Mouse (Mus musculus) liver, embryonic 15.5 days (tissue): ENCODE data around the gene Oser1. TPM values are rescaled to one million over a fixed set of nuclear protein-coding genes. Genes with fewer than 3 reads are reported as not detected.

Source experiments
- ATAC-seq: fragments of 200-750 bp; cut with Nextera tagmentation; 2 replicates; pipeline ENCODE4 v1.8.0; 2017; ENCODE audit warnings: moderate number of reproducible peaks, mild to moderate bottlenecking, moderate library complexity; ENCODE audit not compliant: insufficient read depth
- H3K27ac ChIP-seq: fragments of 300-500 bp; sonication (generic); replicated peaks from 2 replicates; pipeline ENCODE4 v1.5.1; 2015; ENCODE audit warnings: mild to moderate bottlenecking, inconsistent platforms
- H3K27me3 ChIP-seq: fragments of 300-500 bp; sonication (generic); 2 replicates; pipeline ENCODE4 v1.6.1; 2015; ENCODE audit warnings: mild to moderate bottlenecking, inconsistent platforms
- H3K36me3 ChIP-seq: fragments of 300-500 bp; sonication (generic); replicated peaks from 2 replicates; pipeline ENCODE4 v1.6.1; 2015; ENCODE audit warnings: moderate library complexity, mild to moderate bottlenecking, inconsistent platforms
- H3K4me1 ChIP-seq: fragments of 300-500 bp; sonication (generic); replicated peaks from 2 replicates; pipeline ENCODE4 v1.6.1; 2015; ENCODE audit warnings: inconsistent platforms
- H3K4me2 ChIP-seq: fragments of 300-500 bp; sonication (generic); 2 replicates; pipeline ENCODE4 v1.6.1; 2015; ENCODE audit warnings: moderate library complexity, mild to moderate bottlenecking, inconsistent platforms
- H3K4me3 ChIP-seq: fragments of 300-500 bp; sonication (generic); replicated peaks from 2 replicates; pipeline ENCODE4 v1.5.1; 2015; ENCODE audit warnings: mild to moderate bottlenecking, inconsistent platforms
- H3K9ac ChIP-seq: fragments of 300-500 bp; sonication (generic); 2 replicates; pipeline ENCODE4 v1.6.1; 2015; ENCODE audit warnings: moderate library complexity, mild to moderate bottlenecking, inconsistent platforms
- H3K9me3 ChIP-seq: fragments of 300-500 bp; sonication (generic); replicated peaks from 2 replicates; pipeline ENCODE4 v1.6.1; 2016; ENCODE audit warnings: inconsistent platforms
- WGBS: fragments of 180-500 bp; shearing (Covaris S2); methylation state at CpG from one replicate; pipeline ENCODE4 v1.1.7; 2015; ENCODE audit warnings: mixed read lengths; ENCODE audit not compliant: insufficient replicate concordance; 5-methylcytosine and 5-hydroxymethylcytosine counted together
- polyA plus RNA-seq: library from polyadenylated mRNA; unstranded; fragments of >200 nt; fragmentation: Nextera tagmentation; extraction: Ambion mirVana; gene quantifications from 2 replicates; pipeline ENCODE4 v1.2.1, GENCODE M21; 2015

Oser1 gene
- polyA plus RNA-seq, result 36.7 and 37.1 TPM in 2 replicates

DNA sequence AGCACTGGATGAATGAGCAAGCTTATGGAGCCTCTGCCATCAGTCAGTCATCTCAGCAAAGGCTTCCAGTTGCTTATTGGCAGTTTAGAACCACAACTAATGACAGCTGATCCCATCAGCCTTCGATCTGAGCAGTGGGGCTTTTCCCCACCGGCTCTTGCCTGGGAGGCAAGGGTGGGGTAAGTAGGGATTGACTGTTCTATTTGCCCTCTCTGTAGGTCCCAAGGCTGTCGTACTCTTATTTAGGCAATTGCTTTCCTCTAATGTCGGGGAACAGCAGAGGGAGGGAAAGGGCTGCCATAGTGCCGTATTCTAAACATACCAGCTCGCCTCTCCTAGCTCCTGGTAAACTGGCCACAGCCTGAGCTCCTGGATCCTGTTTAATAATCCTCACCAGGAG, at the start of gene Oser1:
Gene Oser1, minus strand, starts transcription at position 101 of the 400 bp plus-strand sequence.
- WGBS, result 59% methylated on average over 6 of the region's 6 CpGs
- H3K4me3 ChIP-seq, result no peak within 1 kb of the TSS
- H3K9ac ChIP-seq, result no peak within 1 kb of the TSS
- H3K36me3 ChIP-seq, result no peaks in the 10 kb centered on the region
- peaks cover 11% of the 10 kb centered on the region for H3K4me1 ChIP-seq
- no peak within 1 kb of the TSS for H3K4me2 ChIP-seq
- no peaks in the 10 kb centered on the region for H3K9me3 ChIP-seq
- no peak within 1 kb of the TSS for H3K27ac ChIP-seq
- ATAC-seq, result no peak
- no peaks in the 10 kb centered on the region for H3K27me3 ChIP-seq

DNA sequence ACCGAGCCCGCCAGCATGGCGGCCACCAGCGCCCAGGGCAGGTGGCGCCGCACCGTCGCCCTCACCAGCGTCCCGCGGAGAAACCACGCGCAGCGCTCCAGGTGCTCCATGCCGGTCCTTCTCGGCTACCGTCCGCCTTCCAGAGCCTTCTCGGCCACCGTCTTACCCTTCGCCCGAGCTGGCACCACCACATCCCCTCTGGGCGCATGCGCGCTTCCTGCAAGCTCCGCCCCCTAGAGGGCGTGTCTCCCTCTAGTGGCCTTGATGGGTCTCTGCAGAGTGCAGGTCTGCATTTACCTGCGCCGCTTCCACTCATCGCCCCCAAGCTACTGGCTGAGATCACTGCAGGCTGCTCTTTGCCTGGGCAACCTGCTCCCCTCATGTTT, 48.0 kb upstream of the Oser1 start, which contains the start of gene Fitm2:
Gene Fitm2, minus strand, starts transcription at position 164 of the 386 bp plus-strand sequence.
- Histone ChIP-seq H3K27ac (peak within 1 kb of the TSS; percentile 78), H3K4me3 (peak within 1 kb of the TSS; percentile 89), H3K9me3 (no peaks in the 10 kb centered on the region), H3K36me3 (peaks cover 23% of the 10 kb centered on the region), H3K4me2 (peak within 1 kb of the TSS; percentile 94), H3K9ac (peak within 1 kb of the TSS; percentile 68), H3K4me1 (peaks cover 18% of the 10 kb centered on the region), H3K27me3 (no peaks in the 10 kb centered on the region)
- WGBS, result under 1% methylated on average over 28 of the region's 30 CpGs
- peak; percentile 96 for ATAC-seq

DNA sequence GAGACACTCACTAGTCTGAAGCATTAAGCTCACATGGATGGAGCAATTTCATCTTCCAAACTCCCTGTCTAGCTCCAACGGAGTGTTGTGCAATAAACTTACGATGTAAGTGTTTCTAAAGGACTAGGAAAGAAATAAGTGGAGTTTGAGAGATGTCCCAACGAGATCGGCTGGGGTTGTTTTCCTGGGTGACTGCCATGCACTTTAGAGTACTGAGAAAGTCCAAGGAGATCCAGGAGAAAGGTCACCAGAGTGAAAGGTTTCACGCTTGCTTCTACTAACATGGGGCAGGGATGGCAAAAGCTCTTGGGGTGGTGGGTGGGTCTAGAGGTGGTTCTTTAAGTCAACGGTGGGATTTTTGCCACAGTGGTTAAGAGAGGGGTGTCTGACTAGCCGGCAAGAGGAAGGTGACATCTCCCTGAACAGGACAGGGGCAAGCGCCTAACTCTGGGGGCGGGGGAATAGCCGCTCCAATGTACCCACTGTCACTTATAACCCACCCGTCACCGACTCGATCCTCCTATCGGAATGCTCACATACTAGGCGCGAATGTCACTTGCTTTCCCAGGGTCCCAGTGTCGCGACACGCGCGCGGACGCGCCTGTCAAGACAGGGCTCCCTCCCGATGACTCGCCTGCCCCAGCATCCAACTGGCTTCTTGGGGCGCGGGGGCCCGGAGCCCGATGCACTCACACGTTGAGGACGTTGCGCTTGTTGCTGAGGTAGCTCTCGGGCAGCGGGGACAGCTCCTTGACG, 47.4 kb upstream of the Oser1 start:
- Histone ChIP-seq H3K4me1 (peaks cover 18% of the 10 kb centered on the region), H3K4me3 (peak overlapping the region; percentile 89), H3K4me2 (peak overlapping the region; percentile 94), H3K27ac (peak overlapping the region; percentile 78), H3K27me3 (no peaks in the 10 kb centered on the region), H3K9me3 (no peaks in the 10 kb centered on the region), H3K9ac (peak overlapping the region; percentile 68), H3K36me3 (peaks cover 24% of the 10 kb centered on the region)
- 3% methylated on average over 36 of the region's 36 CpGs for WGBS
- peak; percentile 83 for ATAC-seq

DNA sequence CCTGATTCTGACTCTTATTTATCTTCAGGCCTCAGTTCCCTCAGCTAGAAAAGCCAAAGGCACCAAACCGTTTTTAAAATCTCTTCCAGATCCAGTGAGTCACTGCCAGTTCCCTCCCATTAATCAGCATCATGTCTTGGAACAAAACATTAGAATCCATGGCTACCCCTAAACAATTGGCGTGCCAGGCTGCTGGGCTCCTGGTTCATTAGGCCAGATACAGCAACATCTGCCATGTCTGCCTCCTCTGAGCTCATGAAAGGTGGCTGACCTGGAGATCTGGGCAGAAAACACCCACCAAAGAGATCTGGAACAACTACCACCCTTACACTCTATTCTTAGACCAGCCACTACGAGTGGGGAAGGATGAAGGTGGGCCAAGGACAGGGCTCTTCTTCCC, 46.6 kb upstream of the Oser1 start:
- H3K27me3 ChIP-seq, result no peaks in the 10 kb centered on the region
- peak overlapping the region; percentile 68 for H3K9ac ChIP-seq
- WGBS, result 65% methylated on average over 3 of the region's 3 CpGs
- no peak for ATAC-seq
- H3K4me2 ChIP-seq, result peak overlapping the region; percentile 94
- H3K4me3 ChIP-seq, result peak overlapping the region; percentile 89
- 0 out of 2 replicates have a peak overlapping the region, but pooled peaks have one; percentile 34 for H3K27ac ChIP-seq
- H3K9me3 ChIP-seq, result no peaks in the 10 kb centered on the region
- H3K4me1 ChIP-seq, result peaks cover 18% of the 10 kb centered on the region
- H3K36me3 ChIP-seq, result peaks cover 28% of the 10 kb centered on the region

DNA sequence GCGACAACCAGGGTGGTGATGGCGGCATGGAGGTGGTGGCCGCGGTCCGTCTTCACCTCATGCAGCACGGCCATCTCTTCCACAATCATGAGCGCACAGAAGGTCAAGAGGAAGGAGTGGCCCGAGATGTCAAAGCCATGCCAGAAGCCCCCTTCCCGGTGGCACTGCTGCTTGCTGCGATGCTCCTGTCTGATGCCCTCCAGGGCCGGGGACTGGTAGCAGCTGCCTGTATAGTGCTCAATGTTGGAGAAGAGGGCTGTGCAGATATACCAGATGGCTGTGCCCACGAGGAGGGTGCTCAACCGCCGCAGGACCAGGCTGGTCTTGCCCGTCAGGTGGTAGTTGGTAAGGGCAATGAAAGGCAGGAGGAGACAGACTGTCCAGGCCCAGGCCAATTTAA, 45.2 kb upstream of the Oser1 start:
- H3K27me3 ChIP-seq, result no peaks in the 10 kb centered on the region
- peaks cover 18% of the 10 kb centered on the region for H3K4me1 ChIP-seq
- no peak overlapping the region for H3K4me2 ChIP-seq
- no peaks in the 10 kb centered on the region for H3K9me3 ChIP-seq
- H3K27ac ChIP-seq, result no peak overlapping the region
- peaks cover 28% of the 10 kb centered on the region for H3K36me3 ChIP-seq
- ATAC-seq, result no peak
- no peak overlapping the region for H3K9ac ChIP-seq
- WGBS, result 88% methylated on average over 15 of the region's 15 CpGs
- H3K4me3 ChIP-seq, result no peak overlapping the region

DNA sequence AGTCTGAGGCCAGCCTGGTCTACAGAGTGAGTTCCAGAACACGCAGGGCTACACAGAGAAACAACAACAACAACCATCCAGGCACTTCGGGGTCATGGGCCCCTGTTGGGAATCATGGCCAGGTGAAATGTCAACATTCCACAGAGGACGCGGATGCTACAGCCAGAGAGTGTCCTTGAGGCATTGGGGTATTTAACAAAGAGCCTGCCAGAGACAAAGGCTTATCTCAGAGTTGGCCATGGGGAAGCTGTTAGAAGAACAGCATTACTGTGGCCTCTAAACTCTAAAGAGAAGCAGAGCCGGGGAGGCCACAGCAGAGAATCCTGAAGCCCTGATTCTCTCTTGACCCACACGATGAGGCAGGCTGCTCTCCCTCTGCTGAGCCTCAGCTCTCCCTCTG, 44.4 kb upstream of the Oser1 start:
- H3K4me2 ChIP-seq, result no peak overlapping the region
- no peaks in the 10 kb centered on the region for H3K27me3 ChIP-seq
- no peaks in the 10 kb centered on the region for H3K9me3 ChIP-seq
- H3K36me3 ChIP-seq, result peaks cover 28% of the 10 kb centered on the region
- H3K4me1 ChIP-seq, result peaks cover 18% of the 10 kb centered on the region
- H3K4me3 ChIP-seq, result no peak overlapping the region
- WGBS, result 72% methylated on average over 6 of the region's 6 CpGs
- H3K9ac ChIP-seq, result no peak overlapping the region
- no peak overlapping the region for H3K27ac ChIP-seq
- no peak for ATAC-seq

DNA sequence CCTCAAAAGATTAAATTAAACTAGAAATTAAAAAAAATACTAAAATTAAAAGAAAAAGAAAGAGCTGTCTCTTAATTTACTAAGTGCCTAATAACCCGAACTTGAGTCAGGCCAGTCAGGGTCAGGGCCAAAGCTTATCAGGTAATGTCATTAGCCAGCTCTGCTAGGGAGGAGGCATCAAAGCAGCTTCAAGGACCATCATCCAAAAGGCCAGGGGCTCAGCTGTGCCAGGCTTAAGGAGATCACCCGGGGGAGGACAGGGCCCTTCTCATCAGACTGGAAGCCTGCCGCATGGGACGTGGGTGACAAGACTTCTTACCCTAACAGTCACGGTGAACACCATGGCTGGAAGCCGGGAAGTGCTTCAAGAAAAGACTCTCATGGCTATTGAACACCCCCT, 43.1 kb upstream of the Oser1 start:
- H3K9me3 ChIP-seq, result no peaks in the 10 kb centered on the region
- no peak for ATAC-seq
- H3K36me3 ChIP-seq, result peaks cover 28% of the 10 kb centered on the region
- H3K27me3 ChIP-seq, result no peaks in the 10 kb centered on the region; the same call in 1 of the 2 replicates
- no peak overlapping the region for H3K9ac ChIP-seq
- H3K4me3 ChIP-seq, result no peak overlapping the region
- peaks cover 20% of the 10 kb centered on the region for H3K4me1 ChIP-seq
- H3K27ac ChIP-seq, result no peak overlapping the region
- no peak overlapping the region for H3K4me2 ChIP-seq
- WGBS, result 75% methylated on average over 6 of the region's 6 CpGs

DNA sequence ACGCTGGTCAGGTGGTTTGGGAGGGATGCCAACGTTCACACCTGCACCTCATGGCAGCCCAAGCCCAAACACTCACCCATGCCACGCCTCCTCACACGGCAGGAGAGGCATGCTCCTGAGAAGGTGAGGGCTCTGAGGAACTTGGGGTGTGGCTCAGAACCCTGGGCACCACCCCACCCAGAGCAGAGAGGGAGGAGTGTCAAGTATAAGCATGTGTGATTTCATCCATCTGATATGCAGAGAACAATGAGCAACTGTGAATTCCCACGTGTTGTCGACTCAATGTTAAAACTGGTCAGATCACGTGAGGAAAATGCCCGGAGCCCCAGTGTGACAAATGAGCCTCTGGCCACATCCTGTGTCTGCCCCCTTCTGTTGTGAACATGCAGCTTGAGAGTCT, 42.3 kb upstream of the Oser1 start:
- Histone ChIP-seq H3K4me2 (no peak overlapping the region), H3K4me1 (peaks cover 13% of the 10 kb centered on the region), H3K9me3 (no peaks in the 10 kb centered on the region), H3K36me3 (peaks cover 28% of the 10 kb centered on the region), H3K27me3 (no peaks in the 10 kb centered on the region; the same call in 1 of the 2 replicates), H3K27ac (no peak overlapping the region), H3K4me3 (no peak overlapping the region), H3K9ac (no peak overlapping the region)
- 52% methylated on average over 8 of the region's 8 CpGs for WGBS
- no peak for ATAC-seq

DNA sequence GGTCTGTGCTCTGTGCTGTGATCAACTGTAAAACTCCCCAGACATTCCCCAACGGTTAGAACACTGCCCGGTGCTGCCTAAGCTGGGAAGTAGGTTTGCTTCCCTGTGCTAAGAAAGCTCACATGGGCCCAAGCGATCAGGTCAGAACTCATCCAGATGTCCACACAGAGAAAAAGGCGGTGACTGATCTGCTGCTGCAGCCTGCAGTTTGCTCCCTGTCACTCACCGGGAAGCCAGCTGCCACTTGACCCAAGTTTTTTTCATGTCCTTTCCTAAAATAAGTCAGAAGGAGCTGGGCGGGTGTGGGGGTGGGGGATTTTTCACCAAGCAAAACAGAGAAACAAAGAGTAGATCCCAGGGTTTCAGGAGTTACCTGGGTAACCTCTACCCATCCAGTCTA, 40.1 kb upstream of the Oser1 start:
- Histone ChIP-seq H3K4me3 (no peak overlapping the region), H3K9me3 (no peaks in the 10 kb centered on the region), H3K9ac (no peak overlapping the region), H3K36me3 (peaks cover 22% of the 10 kb centered on the region), H3K27ac (no peak overlapping the region), H3K27me3 (peaks cover 4% of the 10 kb centered on the region), H3K4me2 (no peak overlapping the region), H3K4me1 (peaks cover 4% of the 10 kb centered on the region; the same call in 1 of the 2 replicates)
- 64% methylated on average over 6 of the region's 6 CpGs for WGBS
- ATAC-seq, result no peak

DNA sequence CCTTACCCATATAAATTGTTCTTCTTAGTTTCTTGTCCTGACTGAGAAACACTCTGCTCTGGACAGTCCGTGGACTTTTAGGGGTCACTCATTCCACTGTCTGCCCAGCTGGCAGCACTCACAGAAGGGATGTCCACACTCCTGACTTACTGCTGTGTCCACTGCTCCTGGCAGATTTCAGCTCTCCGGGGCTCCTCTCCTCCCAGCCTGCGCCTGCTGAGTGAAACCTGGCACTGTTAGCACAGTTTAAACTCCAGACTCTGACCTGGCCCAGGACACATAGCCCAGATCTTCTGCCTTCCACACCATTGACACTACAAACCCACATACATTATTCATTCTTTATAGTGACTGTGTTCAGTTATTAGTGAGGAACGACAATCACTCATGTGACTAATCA, 39.5 kb upstream of the Oser1 start:
- Histone ChIP-seq H3K4me2 (no peak overlapping the region), H3K27me3 (peaks cover 10% of the 10 kb centered on the region), H3K9me3 (no peaks in the 10 kb centered on the region), H3K4me3 (no peak overlapping the region), H3K27ac (no peak overlapping the region), H3K9ac (no peak overlapping the region), H3K36me3 (peaks cover 17% of the 10 kb centered on the region; the same call in 1 of the 2 replicates), H3K4me1 (peaks cover 4% of the 10 kb centered on the region; the same call in 1 of the 2 replicates)
- ATAC-seq, result no peak
- 61% methylated on average over 4 of the region's 4 CpGs for WGBS

DNA sequence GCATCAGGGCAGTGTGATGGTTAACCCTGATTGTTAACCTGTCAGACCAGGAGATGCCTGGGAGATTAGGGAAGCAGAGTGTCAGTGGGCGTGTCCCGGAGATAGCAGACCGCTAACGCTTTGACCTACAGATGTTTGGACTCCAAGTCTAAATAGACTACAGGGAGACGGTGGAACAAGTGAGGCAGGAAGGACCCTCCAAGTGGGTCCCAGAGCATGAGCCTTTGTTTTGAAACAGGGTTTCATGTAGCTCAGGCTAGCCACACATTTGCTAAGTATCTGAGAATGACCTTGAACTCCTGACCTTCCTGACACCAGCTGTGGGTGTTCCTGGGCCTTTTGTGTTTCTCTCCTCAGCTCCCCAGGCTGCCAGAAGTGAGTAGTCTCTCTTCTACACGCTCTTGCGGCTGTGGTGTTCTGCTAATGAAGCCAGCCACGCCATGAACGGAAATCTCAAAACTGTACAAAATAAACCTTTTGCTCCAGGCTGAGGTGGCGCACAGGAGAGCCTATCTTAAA, 38.8 kb upstream of the Oser1 start:
- no peak for ATAC-seq
- peaks cover 12% of the 10 kb centered on the region; the same call in 1 of the 2 replicates for H3K36me3 ChIP-seq
- no peak overlapping the region for H3K27ac ChIP-seq
- H3K9me3 ChIP-seq, result no peaks in the 10 kb centered on the region
- H3K4me2 ChIP-seq, result no peak overlapping the region
- H3K9ac ChIP-seq, result no peak overlapping the region
- 53% methylated on average over 10 of the region's 10 CpGs for WGBS
- H3K27me3 ChIP-seq, result peaks cover 16% of the 10 kb centered on the region
- H3K4me1 ChIP-seq, result peaks cover 4% of the 10 kb centered on the region; the same call in 1 of the 2 replicates
- no peak overlapping the region for H3K4me3 ChIP-seq
